Mouse (Mus musculus): ENCODE measurements around the gene Ntng1. TPM values are rescaled to one million over a fixed set of nuclear protein-coding genes. Genes with fewer than 3 reads are reported as not detected.

Ntng1 gene
- polyA plus RNA-seq, 1 experiment: 0.07 TPM

- no peak for DNase-seq
- H3K27ac ChIP-seq (ENCODE audit: control insufficient read depth, insufficient read depth, low read length): no peak overlapping the region
- H3K4me1 ChIP-seq (replicated peaks; ENCODE audit: control insufficient read depth, insufficient read depth, low read length): no peaks in the 10 kb centered on the region
- H3K4me3 ChIP-seq (ENCODE audit: control insufficient read depth, insufficient read depth, low read length): no peak overlapping the region
- H3K27me3 ChIP-seq (ENCODE audit: control insufficient read depth, insufficient read depth, low read length): no peaks in the 10 kb centered on the region
- H3K36me3 ChIP-seq (ENCODE audit: control insufficient read depth, insufficient read depth, low read length): no peaks in the 10 kb centered on the region
- TF ChIP-seq POLR2A (IDR thresholded peaks at IDR 0.05; ENCODE audit: control insufficient read depth, extremely low read depth, insufficient read depth, low read length, poor library complexity) (no peak), CTCF (IDR thresholded peaks at IDR 0.05; ENCODE audit: borderline replicate concordance, control insufficient read depth, extremely low read depth, insufficient read depth, low read length, poor library complexity) (no peak)
- WGBS: 79% methylated on average over 18 of the region's 18 CpGs
Measured at GRCm38 (mm10) chr3:110022783-110023599, 120.8 kb downstream of the Ntng1 start.

DNA sequence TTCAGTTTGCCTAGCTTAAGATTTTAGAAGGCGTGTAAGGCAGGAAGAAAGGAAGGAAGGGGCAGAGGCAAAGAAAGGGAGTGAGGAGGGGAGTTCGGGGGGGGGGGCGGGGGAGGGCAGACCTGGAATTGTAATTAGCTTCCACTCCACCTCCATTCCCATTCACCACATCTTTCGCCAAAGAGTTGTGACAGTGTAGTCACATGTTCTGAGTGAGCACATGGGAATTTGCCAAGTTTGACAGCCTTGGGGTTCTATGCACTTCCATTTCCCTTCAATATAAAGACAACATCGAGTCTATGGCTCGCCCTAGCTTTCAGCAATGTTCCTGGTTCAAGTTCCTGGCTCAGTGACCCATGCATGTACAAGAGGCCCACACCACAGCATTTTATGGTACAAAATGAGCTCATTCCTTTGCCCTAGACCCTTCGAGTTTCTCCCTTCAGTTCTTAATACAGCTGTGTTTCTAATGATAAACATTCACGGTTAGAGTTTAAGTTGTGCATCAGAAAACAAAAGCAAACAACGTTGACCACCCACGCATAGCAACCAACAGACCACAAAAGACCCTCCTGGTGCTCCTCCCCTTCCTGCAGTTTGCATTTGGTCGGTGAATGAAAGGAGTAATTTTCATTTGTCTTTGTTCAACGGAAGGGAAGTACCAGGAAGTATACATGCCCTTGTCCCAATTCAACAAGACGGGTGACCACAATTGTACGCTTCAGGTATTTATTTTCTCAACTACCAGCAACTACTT is 132.8 kb downstream of the Ntng1 start:
- WGBS: 87% methylated on average over 14 of the region's 14 CpGs

GRCm38 (mm10) chr3:110010441-110010840 is 133.4 kb downstream of the Ntng1 start:
- DNase-seq: no peak
- H3K36me3 ChIP-seq (ENCODE audit: control insufficient read depth, insufficient read depth, low read length): no peaks in the 10 kb centered on the region
- WGBS: 94% methylated on average over 2 of the region's 2 CpGs
- no peak overlapping the region for H3K4me3 ChIP-seq (ENCODE audit: control insufficient read depth, insufficient read depth, low read length)
- no peak for TF ChIP-seq POLR2A (IDR thresholded peaks at IDR 0.05; ENCODE audit: control insufficient read depth, extremely low read depth, insufficient read depth, low read length, poor library complexity)
- H3K4me1 ChIP-seq (replicated peaks; ENCODE audit: control insufficient read depth, insufficient read depth, low read length): no peaks in the 10 kb centered on the region
- no peak overlapping the region for H3K27ac ChIP-seq (ENCODE audit: control insufficient read depth, insufficient read depth, low read length)
- no peaks in the 10 kb centered on the region for H3K27me3 ChIP-seq (ENCODE audit: control insufficient read depth, insufficient read depth, low read length)

More for the DNA sequence above, 132.8 kb downstream of the Ntng1 start:
- Histone ChIP-seq H3K4me1 (replicated peaks; ENCODE audit: control insufficient read depth, insufficient read depth, low read length) (no peaks in the 10 kb centered on the region), H3K27me3 (ENCODE audit: control insufficient read depth, insufficient read depth, low read length) (no peaks in the 10 kb centered on the region), H3K27ac (ENCODE audit: control insufficient read depth, insufficient read depth, low read length) (no peak overlapping the region), H3K36me3 (ENCODE audit: control insufficient read depth, insufficient read depth, low read length) (no peaks in the 10 kb centered on the region), H3K4me3 (ENCODE audit: control insufficient read depth, insufficient read depth, low read length) (no peak overlapping the region)
- TF ChIP-seq POLR2A (IDR thresholded peaks at IDR 0.05; ENCODE audit: control insufficient read depth, extremely low read depth, insufficient read depth, low read length, poor library complexity) (no peak), CTCF (IDR thresholded peaks at IDR 0.05; ENCODE audit: borderline replicate concordance, control insufficient read depth, extremely low read depth, insufficient read depth, low read length, poor library complexity) (no peak)
- DNase-seq: no peak

DNA sequence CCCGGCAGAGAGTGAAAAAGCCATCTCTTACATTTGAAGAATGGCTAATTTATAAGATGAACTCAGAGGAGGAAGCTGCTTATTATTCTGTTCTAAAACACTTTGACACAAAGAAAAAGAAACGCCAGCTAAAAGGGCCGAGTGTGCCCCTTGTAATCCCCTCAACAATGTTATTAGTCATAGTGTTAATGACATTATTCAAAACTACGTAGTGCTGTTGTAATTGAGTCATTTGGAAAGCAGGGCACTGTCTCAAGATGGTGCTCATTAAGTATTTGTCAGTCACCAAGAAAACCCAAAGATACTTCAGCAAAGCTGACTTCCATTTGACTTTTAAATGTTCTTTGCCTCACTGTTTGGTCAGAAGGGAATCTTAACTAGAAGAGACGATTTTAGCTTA is 143.5 kb downstream of the Ntng1 start:
- Histone ChIP-seq H3K36me3 (ENCODE audit: control insufficient read depth, insufficient read depth, low read length) (no peaks in the 10 kb centered on the region), H3K27ac (ENCODE audit: control insufficient read depth, insufficient read depth, low read length) (no peak overlapping the region), H3K4me1 (replicated peaks; ENCODE audit: control insufficient read depth, insufficient read depth, low read length) (no peaks in the 10 kb centered on the region), H3K4me3 (ENCODE audit: control insufficient read depth, insufficient read depth, low read length) (no peak overlapping the region), H3K27me3 (ENCODE audit: control insufficient read depth, insufficient read depth, low read length) (no peaks in the 10 kb centered on the region)
- no peak for DNase-seq
- WGBS: 89% methylated on average over 5 of the region's 5 CpGs
- no peak for TF ChIP-seq POLR2A (IDR thresholded peaks at IDR 0.05; ENCODE audit: control insufficient read depth, extremely low read depth, insufficient read depth, low read length, poor library complexity)
- TF ChIP-seq CTCF (IDR thresholded peaks at IDR 0.05; ENCODE audit: borderline replicate concordance, control insufficient read depth, extremely low read depth, insufficient read depth, low read length, poor library complexity): no peak

DNA sequence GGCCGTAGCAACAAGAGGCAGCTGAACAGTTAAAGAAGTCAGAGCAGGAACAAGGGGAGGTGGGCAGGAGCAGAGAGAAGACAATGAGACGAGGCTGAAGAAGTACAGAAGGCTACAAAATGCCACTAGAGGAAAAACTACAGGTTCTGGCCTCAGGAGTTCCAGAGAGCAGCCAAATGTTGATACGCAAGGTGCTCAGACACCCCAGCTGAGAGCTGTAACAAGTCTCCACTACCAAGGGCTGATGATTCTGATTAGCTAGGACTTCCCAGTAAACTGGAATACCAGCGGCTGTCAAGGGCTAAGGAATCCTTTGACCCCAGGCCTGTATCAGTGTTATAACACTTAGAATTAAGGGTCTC is 148.2 kb downstream of the Ntng1 start:
- WGBS: 90% methylated on average over 4 of the region's 4 CpGs
- Histone ChIP-seq H3K36me3 (ENCODE audit: control insufficient read depth, insufficient read depth, low read length) (no peaks in the 10 kb centered on the region), H3K4me3 (ENCODE audit: control insufficient read depth, insufficient read depth, low read length) (no peak overlapping the region), H3K27ac (ENCODE audit: control insufficient read depth, insufficient read depth, low read length) (no peak overlapping the region), H3K4me1 (replicated peaks; ENCODE audit: control insufficient read depth, insufficient read depth, low read length) (no peaks in the 10 kb centered on the region), H3K27me3 (ENCODE audit: control insufficient read depth, insufficient read depth, low read length) (no peaks in the 10 kb centered on the region)
- DNase-seq: no peak
- no peak for TF ChIP-seq CTCF (IDR thresholded peaks at IDR 0.05; ENCODE audit: borderline replicate concordance, control insufficient read depth, extremely low read depth, insufficient read depth, low read length, poor library complexity)
- no peak for TF ChIP-seq POLR2A (IDR thresholded peaks at IDR 0.05; ENCODE audit: control insufficient read depth, extremely low read depth, insufficient read depth, low read length, poor library complexity)

GRCm38 (mm10) chr3:109994978-109995662 is 148.7 kb downstream of the Ntng1 start:
- no peaks in the 10 kb centered on the region for H3K27me3 ChIP-seq (ENCODE audit: control insufficient read depth, insufficient read depth, low read length)
- no peaks in the 10 kb centered on the region for H3K4me1 ChIP-seq (replicated peaks; ENCODE audit: control insufficient read depth, insufficient read depth, low read length)
- 77% methylated on average over 6 of the region's 6 CpGs for WGBS
- no peak overlapping the region for H3K27ac ChIP-seq (ENCODE audit: control insufficient read depth, insufficient read depth, low read length)
- TF ChIP-seq POLR2A (IDR thresholded peaks at IDR 0.05; ENCODE audit: control insufficient read depth, extremely low read depth, insufficient read depth, low read length, poor library complexity) (no peak), CTCF (IDR thresholded peaks at IDR 0.05; ENCODE audit: borderline replicate concordance, control insufficient read depth, extremely low read depth, insufficient read depth, low read length, poor library complexity) (no peak)
- DNase-seq: no peak
- no peaks in the 10 kb centered on the region for H3K36me3 ChIP-seq (ENCODE audit: control insufficient read depth, insufficient read depth, low read length)
- H3K4me3 ChIP-seq (ENCODE audit: control insufficient read depth, insufficient read depth, low read length): no peak overlapping the region
